Mouse (Mus musculus) MEL (cell line): Measurements from ENCODE around the gene Npsr1. TPM values are rescaled to one million over a fixed set of nuclear protein-coding genes. Genes with fewer than 3 reads are reported as not detected.

Experiments used
- DNase-seq: peaks from one replicate; pipeline ENCODE4 v3.0.0; 2011; ENCODE audit warnings: low read depth, low spot score
- H3K27ac ChIP-seq: 2 replicates; pipeline ENCODE4 v1.5.1; 2012; ENCODE audit warnings: low read depth, mild to moderate bottlenecking, control low read depth, low read length, moderate library complexity; ENCODE audit not compliant: control insufficient read depth
- H3K27me3 ChIP-seq, 2 experiments: fragments of 150-350 bp in 1 of 2; sonication (generic) in 1 of 2; 2 replicates each; pipeline ENCODE4 v1.6.1; 2012; ENCODE audit warnings: low read length in 2 of 2, mild to moderate bottlenecking in 2 of 2, improper control_type of control experiment in 1 of 2, moderate library complexity in 1 of 2; ENCODE audit not compliant: insufficient read depth in 2 of 2, control insufficient read depth in 1 of 2
- H3K36me3 ChIP-seq, 2 experiments: 2 replicates each; pipeline ENCODE4 v1.6.1; 2012 to 2014; ENCODE audit warnings: low read length in 2 of 2, improper control_type of control experiment in 1 of 2, inconsistent platforms in 1 of 2, mild to moderate bottlenecking in 1 of 2; ENCODE audit not compliant: insufficient read depth in 2 of 2, control insufficient read depth in 1 of 2
- H3K4me1 ChIP-seq, 2 experiments: fragments of 150-350 bp in 1 of 2; sonication (generic) in 1 of 2; 2 replicates each; pipeline ENCODE4 v1.6.1; 2012; ENCODE audit warnings: low read length in 2 of 2, improper control_type of control experiment in 1 of 2, mild to moderate bottlenecking in 1 of 2; ENCODE audit not compliant: insufficient read depth in 2 of 2, control insufficient read depth in 1 of 2
- H3K4me3 ChIP-seq, 2 experiments: fragments of 150-350 bp in 1 of 2; sonication (generic) in 1 of 2; 2 replicates each; pipeline ENCODE4 v1.5.1; 2012; ENCODE audit warnings: low read depth in 2 of 2, low read length in 2 of 2, mild to moderate bottlenecking in 2 of 2, moderate library complexity in 2 of 2, control low read depth in 1 of 2, improper control_type of control experiment in 1 of 2; ENCODE audit not compliant: control insufficient read depth in 1 of 2, insufficient read depth in 1 of 2
- H3K79me2 ChIP-seq: 2 replicates; pipeline ENCODE4 v1.6.1; 2012; ENCODE audit warnings: mild to moderate bottlenecking, low read length, moderate library complexity; ENCODE audit not compliant: control insufficient read depth, poor library complexity, insufficient read depth
- H3K9ac ChIP-seq: 2 replicates; pipeline ENCODE4 v1.6.1; 2012; ENCODE audit warnings: low read depth, mild to moderate bottlenecking, control low read depth, low read length, moderate library complexity; ENCODE audit not compliant: control insufficient read depth, poor library complexity, severe bottlenecking
- H3K9me3 ChIP-seq: fragments of 150-350 bp; sonication (generic); replicated peaks from 2 replicates; pipeline ENCODE4 v1.6.1; 2012; ENCODE audit warnings: mild to moderate bottlenecking, low read length, improper control_type of control experiment, moderate library complexity; ENCODE audit not compliant: insufficient read depth
- CHD1 ChIP-seq: IDR thresholded peaks from 2 replicates; pipeline ENCODE4 v1.6.1; 2012; ENCODE audit warnings: low read depth, mild to moderate bottlenecking, inconsistent platforms, low read length, improper control_type of control experiment
- CTCF ChIP-seq, 3 experiments: IDR thresholded peaks in 2 of 3; conservative IDR thresholded peaks in 1 of 3; 2 replicates each; pipeline ENCODE4 v1.5.1; 2011 to 2012; ENCODE audit warnings: low read length in 3 of 3, low read depth in 2 of 3, mild to moderate bottlenecking in 2 of 3, improper control_type of control experiment in 1 of 3, inconsistent platforms in 1 of 3, mixed read lengths in 1 of 3, moderate library complexity in 1 of 3; ENCODE audit not compliant: control insufficient read depth in 1 of 3, insufficient read depth in 1 of 3, poor library complexity in 1 of 3, severe bottlenecking in 1 of 3
- GABPA ChIP-seq: IDR thresholded peaks from 2 replicates; pipeline ENCODE4 v1.6.1; 2012; ENCODE audit warnings: low read depth, mild to moderate bottlenecking, inconsistent platforms, low read length, improper control_type of control experiment, moderate library complexity
- GATA1 ChIP-seq: IDR thresholded peaks from 2 replicates; pipeline ENCODE4 v1.6.1; 2011; ENCODE audit warnings: low read depth, low read length, improper control_type of control experiment
- JUND ChIP-seq: IDR thresholded peaks from 2 replicates; pipeline ENCODE4 v1.6.1; 2011; ENCODE audit warnings: low read depth, mild to moderate bottlenecking, improper control_type of control experiment, low read length
- MAZ ChIP-seq: IDR thresholded peaks from 2 replicates; pipeline ENCODE4 v1.6.1; 2012; ENCODE audit warnings: low read depth, mild to moderate bottlenecking, inconsistent platforms, low read length, improper control_type of control experiment
- MEF2A ChIP-seq: IDR thresholded peaks from 2 replicates; pipeline ENCODE4 v1.6.1; 2014; ENCODE audit warnings: low read depth, mild to moderate bottlenecking, inconsistent platforms, low read length, improper control_type of control experiment; ENCODE audit not compliant: poor library complexity, insufficient replicate concordance, severe bottlenecking; ENCODE audit errors: extremely low read depth
- MYC ChIP-seq: IDR thresholded peaks from 2 replicates; pipeline ENCODE4 v1.6.1; 2011; ENCODE audit warnings: low read depth, mild to moderate bottlenecking, low read length, improper control_type of control experiment, moderate library complexity
- RCOR1 ChIP-seq: IDR thresholded peaks from 2 replicates; pipeline ENCODE4 v1.6.1; 2012; ENCODE audit warnings: low read depth, mild to moderate bottlenecking, inconsistent platforms, low read length, improper control_type of control experiment
- SMC3 ChIP-seq: IDR thresholded peaks from 2 replicates; pipeline ENCODE4 v1.6.1; 2011; ENCODE audit warnings: low read depth, low read length, improper control_type of control experiment
- TBP ChIP-seq: IDR thresholded peaks from 2 replicates; pipeline ENCODE4 v1.8.0; 2011; ENCODE audit warnings: low read depth, low read length, improper control_type of control experiment
- TCF12 ChIP-seq: IDR thresholded peaks from 2 replicates; pipeline ENCODE4 v1.6.1; 2014; ENCODE audit warnings: low read depth, mild to moderate bottlenecking, inconsistent platforms, low read length, improper control_type of control experiment, moderate library complexity
- ZC3H11A ChIP-seq: IDR thresholded peaks from 2 replicates; pipeline ENCODE4 v1.6.1; 2012; ENCODE audit warnings: low read depth, mild to moderate bottlenecking, inconsistent platforms, low read length, improper control_type of control experiment
- ZKSCAN1 ChIP-seq: IDR thresholded peaks from 2 replicates; pipeline ENCODE4 v1.6.1; 2012; ENCODE audit warnings: low read depth, mild to moderate bottlenecking, inconsistent platforms, low read length, improper control_type of control experiment, moderate library complexity
- ZMIZ1 ChIP-seq: IDR thresholded peaks from 2 replicates; pipeline ENCODE4 v1.6.1; 2012; ENCODE audit warnings: low read depth, mild to moderate bottlenecking, inconsistent platforms, low read length, improper control_type of control experiment, moderate library complexity
- ZNF384 ChIP-seq: IDR thresholded peaks from 2 replicates; pipeline ENCODE4 v1.6.1; 2012; ENCODE audit warnings: low read depth, mild to moderate bottlenecking, inconsistent platforms, low read length, improper control_type of control experiment
- polyA plus RNA-seq, 2 experiments: library from polyadenylated mRNA; stranded (reverse) in 1 of 2; unstranded in 1 of 2; fragments of >175 nt in 1 of 2; fragments of >200 nt in 1 of 2; gene quantifications; 2 replicates each; pipeline versions ENCODE4 v1.2.1 to v1.2.4; 2012; ENCODE audit warnings: low replicate concordance in 2 of 2, low read depth in 1 of 2; ENCODE audit not compliant: insufficient read length in 2 of 2, insufficient read depth in 1 of 2, missing spikeins in 1 of 2
- total RNA-seq: library from RNA; depleted of rRNA; stranded (reverse); fragments of 300-350 nt; gene quantifications from 2 replicates; pipeline ENCODE4 v1.2.3, GENCODE M21; 2012

Npsr1 gene
- total and polyA plus RNA-seq, 3 experiments = 0.08 TPM; not detected in 2

DNA sequence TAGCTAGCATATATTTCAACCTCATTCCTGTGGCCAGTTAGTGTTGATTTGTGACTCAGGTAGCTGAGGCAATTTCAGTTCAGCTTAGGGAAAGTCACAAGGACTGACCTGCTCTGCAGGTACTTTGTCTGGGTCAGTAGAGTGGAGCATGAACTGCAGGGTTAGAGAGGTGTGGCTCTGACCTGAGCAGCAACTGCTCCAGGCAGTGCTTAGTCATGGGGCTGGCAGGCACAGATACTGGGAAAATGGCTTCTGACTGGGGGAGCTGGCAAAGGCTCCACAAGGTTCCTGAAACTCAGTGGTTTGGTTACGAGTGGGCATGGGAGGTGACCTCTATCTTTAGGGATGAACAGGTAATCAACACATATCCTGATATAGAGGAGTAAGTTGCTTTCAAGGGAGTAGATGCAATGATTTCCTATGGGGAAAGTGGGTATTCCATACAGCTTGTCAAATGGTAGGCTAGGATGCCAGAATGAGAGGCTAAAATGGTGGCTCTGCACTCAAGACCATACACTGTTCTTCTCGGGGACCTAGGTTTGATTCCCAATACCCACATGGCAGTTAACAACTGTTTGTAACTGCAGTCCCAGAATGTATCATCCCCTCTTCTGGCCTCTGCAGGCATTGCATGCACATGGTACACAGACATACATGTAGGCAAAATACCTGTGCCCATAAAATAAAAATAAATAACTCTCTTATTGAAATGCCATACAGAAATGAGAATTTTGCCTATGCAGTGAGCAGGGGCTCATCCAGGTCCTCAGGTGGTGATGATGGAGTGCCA lies 182.9 kb downstream of the Npsr1 start (continued):
- TF ChIP-seq MEF2A = no peak
- TF ChIP-seq GABPA = no peak
- no peak for TF ChIP-seq CHD1
- TF ChIP-seq ZC3H11A = no peak
- TF ChIP-seq RCOR1 = no peak
- TF ChIP-seq SMC3 = no peak
- no peak for TF ChIP-seq JUND
- no peak for TF ChIP-seq ZMIZ1
- TF ChIP-seq MYC = no peak
- no peak for TF ChIP-seq ZKSCAN1

GRCm38 (mm10) chr9:24282617-24283016 lies 184.8 kb downstream of the Npsr1 start:
- Histone ChIP-seq H3K4me1 (peaks cover 29 to 38% of the 10 kb centered on the region in 2 experiments), H3K27me3 (no peaks in the 10 kb centered on the region), H3K79me2 (no peaks in the 10 kb centered on the region), H3K27ac (no peak overlapping the region), H3K4me3 (no peak overlapping the region), H3K9ac (no peak overlapping the region), H3K9me3 (no peaks in the 10 kb centered on the region), H3K36me3 (peaks cover 0 to 49% of the 10 kb centered on the region in 2 experiments; a peak in 2 of 4 replicates)
- TF ChIP-seq MAZ = no peak
- TF ChIP-seq TBP = no peak
- no peak for TF ChIP-seq ZNF384
- no peak for TF ChIP-seq JUND
- no peak for TF ChIP-seq ZC3H11A
- no peak for TF ChIP-seq TCF12
- no peak for TF ChIP-seq MYC
- DNase-seq = peak; percentile 21

- DNase-seq = no peak
- Histone ChIP-seq H3K4me1 (peaks cover 29 to 38% of the 10 kb centered on the region in 2 experiments), H3K27ac (0 out of 2 replicates have a peak overlapping the region, but pooled peaks have one; percentile 20), H3K27me3 (no peaks in the 10 kb centered on the region), H3K79me2 (no peaks in the 10 kb centered on the region), H3K9ac (no peak overlapping the region), H3K4me3 (no peak overlapping the region), H3K36me3 (peaks cover 0 to 49% of the 10 kb centered on the region in 2 experiments; a peak in 2 of 4 replicates), H3K9me3 (no peaks in the 10 kb centered on the region)
- TF ChIP-seq GATA1 (no peak), CTCF (IDR thresholded peaks at IDR 0.05 in 2 of 3, conservative IDR thresholded peaks at IDR 0.05 in 1 of 3; ENCODE audit: control insufficient read depth in 1 of 3, insufficient read depth in 1 of 3, low read depth in 2 of 3, low read length in 3 of 3, poor library complexity in 1 of 3, severe bottlenecking in 1 of 3) (no peak), ZC3H11A (no peak), ZMIZ1 (no peak)
Observed at GRCm38 (mm10) chr9:24283071-24283470, 185.3 kb downstream of the Npsr1 start.
